Mouse (Mus musculus) CH12.LX (cell line): ENCODE results near the gene Mmd.

Source experiments
- CTCF ChIP-seq, 2 experiments: IDR thresholded peaks in 1 of 2; conservative IDR thresholded peaks in 1 of 2; 2 replicates each; pipeline ENCODE4 v1.5.1; 2011 to 2012; ENCODE audit warnings: low read depth in 2 of 2, low read length in 2 of 2, improper control_type of control experiment in 1 of 2, inconsistent platforms in 1 of 2, mild to moderate bottlenecking in 1 of 2, moderate library complexity in 1 of 2
- MAX ChIP-seq: IDR thresholded peaks from 2 replicates; pipeline ENCODE4 v1.6.1; 2011; ENCODE audit warnings: low read length, improper control_type of control experiment
- MYC ChIP-seq: IDR thresholded peaks from 2 replicates; pipeline ENCODE4 v1.6.1; 2011; ENCODE audit warnings: low read depth, mild to moderate bottlenecking, improper control_type of control experiment, low read length
- POLR2A ChIP-seq: IDR thresholded peaks from 2 replicates; pipeline ENCODE4 v1.6.1; 2011; ENCODE audit warnings: low read depth, mild to moderate bottlenecking, improper control_type of control experiment, low read length
- POLR2AphosphoS2 ChIP-seq: IDR thresholded peaks from 2 replicates; pipeline ENCODE4 v1.6.1; 2011; ENCODE audit warnings: low read depth, low read length, improper control_type of control experiment
- SIN3A ChIP-seq: IDR thresholded peaks from 2 replicates; pipeline ENCODE4 v1.6.1; 2012; ENCODE audit warnings: low read length, improper control_type of control experiment, inconsistent platforms

DNA sequence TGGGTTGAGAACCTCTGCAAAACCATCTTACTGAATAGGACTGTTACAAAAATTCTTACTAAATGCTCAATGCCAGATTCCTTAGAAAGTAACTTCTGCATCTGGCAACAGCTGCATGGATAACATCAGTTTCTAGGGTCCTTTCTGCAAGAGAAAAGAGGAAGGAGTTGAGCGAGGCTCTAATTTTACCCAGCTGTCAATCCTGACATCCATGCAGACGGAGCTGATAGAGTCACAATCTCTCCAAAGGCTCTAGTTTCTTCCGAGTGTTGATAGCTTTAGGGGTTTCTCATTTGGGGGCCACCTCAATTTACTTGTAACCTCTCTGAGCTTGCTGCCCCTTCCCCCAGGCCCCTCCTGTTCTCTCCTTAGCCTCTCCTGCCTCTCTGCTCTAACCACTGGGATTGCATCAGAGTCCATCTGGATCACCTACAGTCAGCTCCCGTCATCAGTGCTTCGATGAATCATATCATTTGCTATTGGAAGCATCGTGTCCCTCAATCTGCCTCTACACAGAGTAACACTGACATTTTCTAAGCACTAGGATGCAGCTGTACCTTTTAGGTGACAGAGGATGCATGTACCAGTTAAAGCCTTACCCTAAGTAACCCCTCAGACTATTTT is 29.1 kb upstream of the Mmd start:
- no peak for TF ChIP-seq SIN3A
- TF ChIP-seq CTCF (conservative IDR thresholded peaks at IDR 0.05 in 1 of 2, IDR thresholded peaks at IDR 0.05 in 1 of 2; ENCODE audit: low read depth in 2 of 2, low read length in 2 of 2), result no peak
- no peak for TF ChIP-seq POLR2A
- no peak for TF ChIP-seq MAX
- no peak for TF ChIP-seq MYC
- TF ChIP-seq POLR2AphosphoS2, result no peak
